Mouse (Mus musculus): Measurements from ENCODE around the gene Cerk. TPM values are rescaled to one million over a fixed set of nuclear protein-coding genes. Genes with fewer than 3 reads are reported as not detected.

Gene Cerk
- total and polyA plus RNA-seq, 3 experiments: 2.5 to 10.3 (median 4.4) TPM

GRCm38 (mm10) chr15:86160906-86161305 lies 25.0 kb downstream of the Cerk start:
- no peak for TF ChIP-seq TBP (conservative IDR thresholded peaks at IDR 0.05; ENCODE audit: low read depth, low read length)
- in situ Hi-C loops (cut with MboI; ENCODE audit: low pct_ligation_motif_present, low pct_unique_long_range_greater_than_20kb, low sequenced_read_pairs): loop anchor here (10.0 kb wide), 1 partner anchor 54 kb away; the partner anchor contains the start of gene Tbc1d22a
- Histone ChIP-seq H3K36me3 (replicated peaks in 1 of 2; ENCODE audit: control insufficient read depth in 1 of 2, insufficient read depth in 1 of 2, low read length in 1 of 2) (peaks cover 12 to 18% of the 10 kb centered on the region in 2 experiments), H3K9ac (ENCODE audit: insufficient read depth, low read depth) (no peak overlapping the region), H3K79me2 (replicated peaks; ENCODE audit: control insufficient read depth, extremely low read depth, insufficient read depth, poor library complexity, severe bottlenecking) (no peaks in the 10 kb centered on the region), H3K9me3 (replicated peaks; ENCODE audit: low read length) (peaks cover 4% of the 10 kb centered on the region), H3K4me2 (ENCODE audit: insufficient read depth, low read depth, poor library complexity, severe bottlenecking) (no peak overlapping the region), H3K4me3 (replicated peaks in 1 of 3; ENCODE audit: low read depth in 2 of 3, low read length in 2 of 3, poor library complexity in 1 of 3) (no peak overlapping the region), H3K4me1 (ENCODE audit: control insufficient read depth in 1 of 2, insufficient read depth in 2 of 2) (peaks cover 0 to 3% of the 10 kb centered on the region in 2 experiments; a peak in 1 of 4 replicates), H3K27ac (ENCODE audit: insufficient read depth, low read depth) (no peak overlapping the region), H3K27me3 (replicated peaks) (peaks cover 4% of the 10 kb centered on the region)
- dilution Hi-C loops (cut with MboI; ENCODE audit: extremely low pct_ligation_motif_present, extremely low pct_unique_long_range_greater_than_20kb, low sequenced_read_pairs): no loop called here
- no peak for DNase-seq (ENCODE audit: extremely low read depth)

GRCm38 (mm10) chr15:86159719-86160118 lies 26.2 kb downstream of the Cerk start:
- dilution Hi-C loops (cut with MboI; ENCODE audit: extremely low pct_ligation_motif_present, extremely low pct_unique_long_range_greater_than_20kb, low sequenced_read_pairs) (no loop called here), in situ Hi-C loops (cut with MboI; ENCODE audit: low pct_ligation_motif_present, low pct_unique_long_range_greater_than_20kb, low sequenced_read_pairs) (loop anchor here (10.0 kb wide), 1 partner anchor 55 kb away; the partner anchor contains the start of gene Tbc1d22a)
- Histone ChIP-seq H3K27ac (ENCODE audit: insufficient read depth, low read depth) (no peak overlapping the region), H3K9me3 (replicated peaks; ENCODE audit: low read length) (peaks cover 4% of the 10 kb centered on the region), H3K4me2 (ENCODE audit: insufficient read depth, low read depth, poor library complexity, severe bottlenecking) (no peak overlapping the region), H3K36me3 (replicated peaks in 1 of 2; ENCODE audit: control insufficient read depth in 1 of 2, insufficient read depth in 1 of 2, low read length in 1 of 2) (peaks cover 8 to 20% of the 10 kb centered on the region in 2 experiments), H3K4me3 (replicated peaks in 1 of 3; ENCODE audit: low read depth in 2 of 3, low read length in 2 of 3, poor library complexity in 1 of 3) (no peak overlapping the region), H3K4me1 (ENCODE audit: control insufficient read depth in 1 of 2, insufficient read depth in 2 of 2) (peaks cover 0 to 3% of the 10 kb centered on the region in 2 experiments; a peak in 1 of 4 replicates), H3K27me3 (replicated peaks) (peaks cover under 1% of the 10 kb centered on the region), H3K9ac (ENCODE audit: insufficient read depth, low read depth) (no peak overlapping the region), H3K79me2 (replicated peaks; ENCODE audit: control insufficient read depth, extremely low read depth, insufficient read depth, poor library complexity, severe bottlenecking) (no peaks in the 10 kb centered on the region)
- no peak for DNase-seq (ENCODE audit: extremely low read depth)
- TF ChIP-seq JUND (conservative IDR thresholded peaks at IDR 0.05; ENCODE audit: low read depth, low read length): peak; percentile 71
- TF ChIP-seq MAFK (IDR thresholded peaks at IDR 0.05; ENCODE audit: insufficient replicate concordance, low read length): no peak
- no peak for TF ChIP-seq NELFE (IDR thresholded peaks at IDR 0.05; ENCODE audit: low read depth, low read length)
- no peak for TF ChIP-seq GABPA (IDR thresholded peaks at IDR 0.05; ENCODE audit: insufficient replicate concordance, low read depth, low read length)
- no peak for TF ChIP-seq PAX5 (IDR thresholded peaks at IDR 0.05; ENCODE audit: low read length)
- no peak for TF ChIP-seq POLR2A (IDR thresholded peaks at IDR 0.05; ENCODE audit: low read depth, low read length)
- no peak for TF ChIP-seq KAT2A (IDR thresholded peaks at IDR 0.05; ENCODE audit: insufficient replicate concordance, low read length)
- no peak for TF ChIP-seq ELF1 (IDR thresholded peaks at IDR 0.05; ENCODE audit: low read depth, low read length)
- peak; percentile 52 for TF ChIP-seq RAD21 (IDR thresholded peaks at IDR 0.05; ENCODE audit: low read depth, low read length)
- no peak for TF ChIP-seq TCF12 (IDR thresholded peaks at IDR 0.05; ENCODE audit: low read depth, low read length)
- no peak for TF ChIP-seq RCOR1 (conservative IDR thresholded peaks at IDR 0.05; ENCODE audit: low read depth, low read length)
- 0 out of 2 replicates have a peak, but pooled peaks have one; percentile 32 for TF ChIP-seq MAZ (IDR thresholded peaks at IDR 0.05; ENCODE audit: low read depth, low read length)
- no peak for TF ChIP-seq HCFC1 (IDR thresholded peaks at IDR 0.05; ENCODE audit: low read depth, low read length)
- TF ChIP-seq USF1 (IDR thresholded peaks at IDR 0.05; ENCODE audit: low read depth, low read length): no peak
- no peak for TF ChIP-seq SIN3A (IDR thresholded peaks at IDR 0.05; ENCODE audit: low read length)
- TF ChIP-seq UBTF (IDR thresholded peaks at IDR 0.05; ENCODE audit: low read depth, low read length): no peak
- TF ChIP-seq IRF4 (IDR thresholded peaks at IDR 0.05; ENCODE audit: low read depth, low read length): no peak
- TF ChIP-seq ZKSCAN1 (IDR thresholded peaks at IDR 0.05; ENCODE audit: borderline replicate concordance, low read depth, low read length): no peak
- TF ChIP-seq NRF1 (IDR thresholded peaks at IDR 0.05; ENCODE audit: low read depth, low read length): no peak
- peak; percentile 77 for TF ChIP-seq SMC3 (IDR thresholded peaks at IDR 0.05; ENCODE audit: low read depth, low read length)
- TF ChIP-seq ZC3H11A (IDR thresholded peaks at IDR 0.05; ENCODE audit: low read depth, low read length): no peak
- TF ChIP-seq TBP (conservative IDR thresholded peaks at IDR 0.05; ENCODE audit: low read depth, low read length): no peak
- no peak for TF ChIP-seq MAX (IDR thresholded peaks at IDR 0.05; ENCODE audit: low read length)
- no peak for TF ChIP-seq POLR2AphosphoS2 (IDR thresholded peaks at IDR 0.05; ENCODE audit: low read depth, low read length)
- TF ChIP-seq EP300 (IDR thresholded peaks at IDR 0.05; ENCODE audit: low read length): no peak
- TF ChIP-seq E2F4 (IDR thresholded peaks at IDR 0.05; ENCODE audit: insufficient replicate concordance, low read depth, low read length): no peak
- no peak for TF ChIP-seq CHD1 (IDR thresholded peaks at IDR 0.05; ENCODE audit: low read depth, low read length)
- no peak for TF ChIP-seq ZMIZ1 (IDR thresholded peaks at IDR 0.05; ENCODE audit: low read depth, low read length)
- no peak for TF ChIP-seq ETS1 (conservative IDR thresholded peaks at IDR 0.05; ENCODE audit: low read depth, low read length)
- no peak for TF ChIP-seq ZNF384 (IDR thresholded peaks at IDR 0.05; ENCODE audit: low read depth, low read length)
- TF ChIP-seq USF2 (conservative IDR thresholded peaks at IDR 0.05; ENCODE audit: low read depth, low read length): no peak
- peak; percentile 37; the same call in 1 of the 2 replicates for TF ChIP-seq JUN (IDR thresholded peaks at IDR 0.05; ENCODE audit: insufficient read depth, low read depth, low read length)
- TF ChIP-seq BHLHE40 (IDR thresholded peaks at IDR 0.05; ENCODE audit: low read depth, low read length): no peak
- TF ChIP-seq CTCF (conservative IDR thresholded peaks at IDR 0.05 in 1 of 2, IDR thresholded peaks at IDR 0.05 in 1 of 2; ENCODE audit: low read depth in 2 of 2, low read length in 2 of 2): peak in 1 of 2 experiments; percentile 70; a peak in 3 of 4 replicates

Data from CH12.LX (cell line).